Mouse (Mus musculus) thymus, adult 18-20 months (tissue): ENCODE data around the gene Fkbp10.

Source experiments
- DNase-seq, 2 experiments: peaks; one replicate each; pipeline ENCODE4 v3.0.0; 2022; ENCODE audit warnings: mixed read lengths in 2 of 2

Gene Fkbp10

GRCm38 (mm10) chr11:100394353-100395074, 21.0 kb upstream of the Fkbp10 start:
- no peak for DNase-seq

GRCm38 (mm10) chr11:100395200-100395599, 20.3 kb upstream of the Fkbp10 start:
- no peak for DNase-seq

- no peak for DNase-seq
These were observed 19.5 kb upstream of the Fkbp10 start for GRCm38 (mm10) chr11:100395861-100396631.

GRCm38 (mm10) chr11:100396886-100397599, 18.5 kb upstream of the Fkbp10 start:
- DNase-seq: peak in 1 of 2 experiments; percentile 58

GRCm38 (mm10) chr11:100397600-100398389, 17.7 kb upstream of the Fkbp10 start, which contains the start of gene Jup:
Jup (minus strand) TSS chr11:100397763.
- peak; percentile 90 to 94 for DNase-seq

- no peak for DNase-seq
These were observed 17.0 kb upstream of the Fkbp10 start for GRCm38 (mm10) chr11:100398517-100398916.

- peak in 1 of 2 experiments; percentile 60 for DNase-seq
These were observed 16.2 kb upstream of the Fkbp10 start for GRCm38 (mm10) chr11:100399320-100399719.

GRCm38 (mm10) chr11:100399727-100400538, 15.6 kb upstream of the Fkbp10 start:
- DNase-seq: no peak

- no peak for DNase-seq
These were observed 14.7 kb upstream of the Fkbp10 start for GRCm38 (mm10) chr11:100400842-100401241.

GRCm38 (mm10) chr11:100402240-100402639, 13.3 kb upstream of the Fkbp10 start:
- DNase-seq: no peak

- no peak for DNase-seq
These were observed 12.8 kb upstream of the Fkbp10 start for GRCm38 (mm10) chr11:100402682-100403081.

GRCm38 (mm10) chr11:100403445-100404134, 11.9 kb upstream of the Fkbp10 start:
- DNase-seq: no peak

- no peak for DNase-seq
These were observed 10.9 kb upstream of the Fkbp10 start for GRCm38 (mm10) chr11:100404456-100405074.

- no peak for DNase-seq
These were observed 9.2 kb upstream of the Fkbp10 start for GRCm38 (mm10) chr11:100406273-100406672.

- no peak for DNase-seq
These were observed 8.3 kb upstream of the Fkbp10 start for GRCm38 (mm10) chr11:100406995-100407705.

GRCm38 (mm10) chr11:100408076-100408834, 7.2 kb upstream of the Fkbp10 start:
- DNase-seq: peak; percentile 45 to 72

GRCm38 (mm10) chr11:100408835-100409462, 6.5 kb upstream of the Fkbp10 start:
- DNase-seq: peak; percentile 44 to 51

GRCm38 (mm10) chr11:100409686-100410085, 5.8 kb upstream of the Fkbp10 start:
- DNase-seq: peak in 1 of 2 experiments; percentile 61
